Mouse (Mus musculus): ENCODE results near the gene Brox.
"Not testable (repeated sequence)": the region's sequence is repeated elsewhere in the genome, so short reads cannot be mapped to it uniquely, and the experiment has no call there.

The Brox gene

GRCm38 (mm10) chr1:183296877-183297383 lies at the start of gene Brox:
TSS of gene Brox (minus strand) at chr1:183297269.
- DNase-seq (ENCODE audit: low spot score), result peak; percentile 92

- no peak for DNase-seq (ENCODE audit: low spot score)
Measured at GRCm38 (mm10) chr1:183345817-183346195, 48.7 kb upstream of the Brox start.

- DNase-seq (ENCODE audit: low spot score), result peak; percentile 86
Measured at GRCm38 (mm10) chr1:183344886-183345816, 48.1 kb upstream of the Brox start.

GRCm38 (mm10) chr1:183342902-183343301 lies 45.8 kb upstream of the Brox start:
- DNase-seq (ENCODE audit: low spot score), result not testable (repeated sequence)

GRCm38 (mm10) chr1:183327171-183327570 lies 30.1 kb upstream of the Brox start:
- DNase-seq (ENCODE audit: low spot score), result no peak

GRCm38 (mm10) chr1:183324433-183324832 lies 27.4 kb upstream of the Brox start:
- no peak for DNase-seq (ENCODE audit: low spot score)

- DNase-seq (ENCODE audit: low spot score), result no peak
Measured at GRCm38 (mm10) chr1:183323923-183324322, 26.9 kb upstream of the Brox start.

- DNase-seq (ENCODE audit: low spot score), result not testable (repeated sequence)
Measured at GRCm38 (mm10) chr1:183322496-183322895, 25.4 kb upstream of the Brox start.

GRCm38 (mm10) chr1:183320708-183321107 lies 23.6 kb upstream of the Brox start:
- DNase-seq (ENCODE audit: low spot score), result no peak

GRCm38 (mm10) chr1:183315783-183316182 lies 18.7 kb upstream of the Brox start:
- peak; percentile 16 for DNase-seq (ENCODE audit: low spot score)

GRCm38 (mm10) chr1:183312076-183312475 lies 15.0 kb upstream of the Brox start:
- no peak for DNase-seq (ENCODE audit: low spot score)

- not testable (repeated sequence) for DNase-seq (ENCODE audit: low spot score)
Measured at GRCm38 (mm10) chr1:183309601-183310000, 12.5 kb upstream of the Brox start.

GRCm38 (mm10) chr1:183308476-183308875 lies 11.4 kb upstream of the Brox start:
- no peak for DNase-seq (ENCODE audit: low spot score)

GRCm38 (mm10) chr1:183307555-183307954 lies 10.5 kb upstream of the Brox start:
- DNase-seq (ENCODE audit: low spot score), result no peak

GRCm38 (mm10) chr1:183299161-183299560 lies 2.1 kb upstream of the Brox start:
- DNase-seq (ENCODE audit: low spot score), result peak; percentile 90

GRCm38 (mm10) chr1:183297886-183298489 lies 919 bp upstream of the Brox start:
- DNase-seq (ENCODE audit: low spot score), result peak; percentile 52

- peak; percentile 55 for DNase-seq (ENCODE audit: low spot score)
Measured at GRCm38 (mm10) chr1:183297473-183297885, 410 bp upstream of the Brox start.

GRCm38 (mm10) chr1:183296465-183296864 lies 604 bp downstream of the Brox start, which contains the start of gene Aida:
TSS of gene Aida (plus strand) at chr1:183296590.
- DNase-seq (ENCODE audit: low spot score), result no peak

GRCm38 (mm10) chr1:183289576-183289975 lies 7.5 kb downstream of the Brox start:
- no peak for DNase-seq (ENCODE audit: low spot score)

GRCm38 (mm10) chr1:183288351-183288750 lies 8.7 kb downstream of the Brox start:
- DNase-seq (ENCODE audit: low spot score), result no peak

- no peak for DNase-seq (ENCODE audit: low spot score)
Measured at GRCm38 (mm10) chr1:183275763-183276162, 21.3 kb downstream of the Brox start.

- no peak for DNase-seq (ENCODE audit: low spot score)
Measured at GRCm38 (mm10) chr1:183274385-183274784, 22.7 kb downstream of the Brox start.

All from retina, embryonic 14.5 days (tissue).